Mouse (Mus musculus) olfactory bulb, adult 2 months (tissue): Measurements from ENCODE around the gene Itprip.

Experiments
- CTCF ChIP-seq: fragments of 200-500 bp; IDR thresholded peaks from 2 replicates; pipeline ENCODE4 v1.5.1; 2012; ENCODE audit warnings: low read depth, mild to moderate bottlenecking, low read length, moderate library complexity; ENCODE audit not compliant: insufficient read depth
- POLR2A ChIP-seq: fragments of 200-500 bp; IDR thresholded peaks from 2 replicates; pipeline ENCODE4 v1.6.1; 2012; ENCODE audit warnings: mild to moderate bottlenecking, low read depth, low read length, moderate library complexity; ENCODE audit not compliant: insufficient read depth

DNA sequence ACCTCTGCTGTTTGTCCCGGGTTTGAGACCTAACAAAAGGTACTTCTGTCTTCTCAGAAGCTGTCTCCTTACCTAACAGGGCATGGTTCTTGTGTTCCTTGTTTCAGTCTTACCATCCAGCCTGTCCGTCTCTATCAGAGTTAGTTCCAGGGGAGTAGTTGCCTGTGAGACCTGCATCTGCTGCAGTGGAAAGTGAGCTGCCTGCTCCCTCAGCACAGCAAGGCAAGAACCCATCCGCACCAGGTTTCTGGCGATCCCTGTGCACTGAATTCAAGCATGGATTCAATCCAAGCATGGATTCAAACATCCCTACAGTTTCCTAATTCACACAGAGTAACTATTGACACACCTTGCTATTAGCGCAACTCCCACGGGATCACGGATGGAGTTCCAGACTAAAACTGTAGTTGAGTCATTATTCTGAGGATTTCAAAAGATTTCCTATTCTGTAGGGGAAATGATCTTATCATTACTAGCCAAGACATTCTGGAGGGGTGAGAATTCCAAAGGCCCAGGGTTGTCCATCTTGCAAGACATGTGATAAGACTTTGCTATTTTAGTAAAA is 48.9 kb downstream of the Itprip start:
- TF ChIP-seq POLR2A = no peak
- no peak for TF ChIP-seq CTCF
